Mouse (Mus musculus) left cerebral cortex, adult 18-20 months (tissue): Measurements from ENCODE around the gene Efl1. TPM values are rescaled to one million over a fixed set of nuclear protein-coding genes. Genes with fewer than 3 reads are reported as not detected.
"Not testable (repeated sequence)": the region's sequence is repeated elsewhere in the genome, so short reads cannot be mapped to it uniquely, and the experiment has no call there.

ENCODE experiments used
- DNase-seq, 2 experiments: peaks; one replicate each; pipeline ENCODE4 v3.0.0; 2021 to 2022; ENCODE audit warnings: low spot score in 2 of 2, mixed read lengths in 1 of 2
- total RNA-seq, 2 experiments: library from RNA; stranded (reverse); gene quantifications; 2 replicates each; pipeline ENCODE4 v1.2.3; 2021

Efl1 gene
- total RNA-seq, 2 experiments from 2014 or later = 14.5 to 17.0 TPM

DNA sequence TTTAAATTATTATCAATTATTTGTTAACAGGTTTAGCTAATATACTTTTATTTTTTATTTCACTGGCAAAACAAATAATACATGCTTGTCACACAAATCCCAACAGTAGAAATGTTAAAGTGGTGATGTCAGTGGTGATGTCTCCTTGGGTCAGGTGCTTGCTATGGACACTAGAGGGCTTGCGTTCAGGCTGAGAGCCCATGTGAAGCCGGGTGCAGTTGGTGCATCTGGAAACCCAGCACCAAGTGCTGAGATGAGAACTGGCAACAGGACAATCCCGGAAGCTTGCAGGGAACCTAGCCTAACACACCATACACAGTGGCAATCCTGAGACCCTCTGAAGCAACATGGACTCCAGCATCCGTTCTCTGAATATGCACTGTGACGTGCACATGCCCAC, 70.9 kb downstream of the Efl1 start:
- DNase-seq = no peak

DNA sequence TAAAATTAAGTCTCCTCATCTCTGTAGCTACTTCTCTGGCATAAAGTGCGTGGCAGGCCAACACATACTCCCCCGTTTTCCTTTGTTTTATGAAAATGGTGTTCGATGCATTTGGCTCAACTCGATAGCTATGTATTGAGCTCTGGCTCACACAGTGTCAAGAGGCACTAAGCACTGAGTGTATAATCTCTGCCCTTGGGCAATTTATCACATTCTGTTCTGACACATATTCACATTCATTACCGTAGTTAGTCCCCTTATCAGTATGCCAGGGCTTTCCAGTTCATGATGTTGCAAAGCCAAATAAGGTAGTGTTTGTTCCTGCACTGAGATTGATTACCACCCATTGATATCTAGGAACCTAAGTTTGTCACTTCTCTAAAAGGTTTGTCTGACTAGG, 71.3 kb downstream of the Efl1 start:
- DNase-seq = no peak

- no peak for DNase-seq
Observed at GRCm38 (mm10) chr7:82720501-82720900, 72.1 kb downstream of the Efl1 start.

GRCm38 (mm10) chr7:82720906-82721305, 72.5 kb downstream of the Efl1 start:
- DNase-seq = no peak

GRCm38 (mm10) chr7:82722486-82723123, 74.2 kb downstream of the Efl1 start:
- DNase-seq = no peak

DNA sequence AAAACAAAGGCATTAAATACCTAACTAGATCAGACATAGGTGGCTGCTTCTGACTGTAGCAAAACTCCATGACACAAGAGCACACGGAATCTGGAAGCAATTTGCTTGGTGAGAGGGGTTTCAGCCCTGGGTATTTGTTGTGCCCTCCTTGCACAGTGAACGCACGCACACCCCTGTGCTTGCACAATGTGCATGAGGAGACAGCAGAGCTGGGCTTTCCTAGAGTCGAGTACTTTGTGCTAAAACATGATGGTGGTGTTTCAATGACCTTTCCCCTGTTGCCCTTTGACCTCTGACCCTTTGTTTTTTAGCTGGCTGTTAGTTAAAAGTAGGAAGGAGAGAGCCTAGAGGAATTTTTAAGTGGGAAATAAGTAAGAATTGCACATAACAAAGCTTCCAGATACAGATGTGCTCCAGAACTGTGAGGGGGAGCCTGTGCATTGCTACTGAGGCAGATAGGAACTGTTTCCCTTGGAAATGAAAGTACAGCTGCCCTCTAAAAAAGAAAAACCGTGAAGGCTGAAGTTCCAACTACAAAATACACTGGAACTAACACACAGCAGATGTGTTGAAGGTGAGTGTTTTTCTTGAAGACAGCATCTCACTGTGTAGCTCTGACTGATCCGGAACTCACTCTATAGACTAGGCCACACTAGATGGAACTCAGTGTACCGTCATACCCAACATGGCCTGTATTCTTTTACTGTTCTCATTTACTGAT, 74.9 kb downstream of the Efl1 start:
- DNase-seq = no peak

- no peak for DNase-seq
Observed at GRCm38 (mm10) chr7:82724491-82724890, 76.1 kb downstream of the Efl1 start.

DNA sequence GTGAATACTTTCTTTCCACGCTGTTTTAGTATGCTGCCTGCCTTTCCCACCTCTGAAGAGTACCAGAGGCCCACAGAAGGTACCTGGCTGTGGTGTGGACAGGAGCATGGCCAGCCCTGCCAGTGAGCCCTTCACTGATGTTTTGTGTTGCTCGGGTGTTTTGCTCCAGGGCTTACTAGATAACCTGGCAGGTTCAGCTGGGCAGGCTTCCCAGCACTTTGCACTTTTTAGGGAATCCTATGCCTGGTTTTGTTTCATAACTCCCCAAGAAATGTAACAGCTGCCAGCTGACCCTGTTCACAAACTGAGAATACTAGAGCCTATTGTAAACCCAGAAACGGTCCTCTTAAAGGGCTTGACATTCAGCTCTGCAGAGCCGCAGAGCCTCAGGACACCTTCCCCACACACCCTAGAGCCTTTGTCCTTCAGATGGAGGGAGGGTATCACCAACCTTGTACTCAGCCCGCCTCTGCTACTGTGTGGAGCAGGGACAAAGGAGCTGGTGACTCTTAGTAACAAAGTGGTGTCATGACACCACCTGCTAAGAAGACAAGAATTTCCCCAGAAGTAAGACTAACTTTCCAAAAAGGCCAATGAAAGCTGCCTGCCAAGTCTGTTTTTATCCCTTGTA, 76.7 kb downstream of the Efl1 start:
- DNase-seq = no peak

- DNase-seq = no peak
Observed at GRCm38 (mm10) chr7:82725741-82726450, 77.5 kb downstream of the Efl1 start.

DNA sequence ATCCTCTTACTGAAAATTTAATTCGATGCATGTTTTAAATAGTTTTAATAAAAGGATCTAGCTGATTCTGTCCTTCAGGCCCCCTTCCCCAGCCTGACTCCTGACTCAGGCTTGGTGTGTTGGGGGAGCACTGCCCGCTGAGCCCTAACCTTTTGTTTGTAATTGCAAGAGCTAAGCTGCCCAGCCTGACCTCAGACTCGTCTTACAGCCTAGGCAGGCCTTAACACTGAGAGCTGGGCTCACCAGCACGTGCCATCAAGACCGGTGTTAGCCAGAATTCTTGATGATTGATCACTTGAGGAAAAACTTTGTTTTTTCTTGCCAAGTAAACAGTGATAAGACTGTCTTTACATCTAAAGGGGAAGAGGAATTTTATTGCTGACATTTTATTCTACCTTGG, 78.7 kb downstream of the Efl1 start:
- DNase-seq = no peak

GRCm38 (mm10) chr7:82729009-82729408, 80.6 kb downstream of the Efl1 start:
- not testable (repeated sequence) for DNase-seq

DNA sequence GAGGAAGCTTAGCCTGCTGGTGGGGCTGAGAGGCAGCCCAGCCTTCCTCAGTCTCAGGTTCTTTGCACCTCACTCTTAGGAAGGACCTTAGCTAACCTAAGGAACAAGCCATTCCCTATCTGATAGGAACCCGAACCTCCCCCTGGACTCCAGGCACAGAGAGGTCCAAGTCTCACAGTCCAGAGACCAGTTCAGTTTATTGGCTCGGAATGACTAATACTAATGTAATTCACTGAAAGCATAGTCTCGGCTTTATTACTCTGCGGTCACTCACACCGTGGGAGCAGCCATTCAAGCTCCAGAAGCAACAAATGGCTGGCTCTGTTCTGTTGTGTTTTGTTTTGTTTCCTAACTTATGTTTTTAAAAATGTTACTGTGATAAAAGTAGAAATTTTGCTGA, 84.7 kb downstream of the Efl1 start:
- no peak for DNase-seq

DNA sequence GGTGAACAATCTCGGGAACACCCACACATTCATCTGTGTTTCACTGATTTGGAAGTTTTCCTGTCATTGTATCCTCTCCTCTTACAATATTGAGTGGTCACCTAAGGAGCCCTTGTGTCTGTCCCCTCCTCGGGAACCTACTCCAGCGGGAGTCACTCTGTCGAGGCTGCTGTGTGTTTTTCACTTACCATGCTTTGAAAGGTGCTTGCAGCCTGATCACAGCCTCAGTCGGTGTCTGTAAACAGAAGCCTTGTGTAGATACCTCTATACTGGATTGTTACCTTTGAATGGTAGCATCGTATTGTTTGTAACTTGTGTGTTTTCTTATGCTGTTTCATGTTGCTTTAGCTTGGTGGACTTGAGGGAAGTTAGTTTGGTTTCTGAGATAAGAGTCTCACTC, 85.6 kb downstream of the Efl1 start:
- DNase-seq = no peak

GRCm38 (mm10) chr7:82734748-82735600, 86.6 kb downstream of the Efl1 start:
- DNase-seq = no peak

- DNase-seq = peak; percentile 30 to 50
Observed at GRCm38 (mm10) chr7:82743116-82743765, 94.8 kb downstream of the Efl1 start.

- no peak for DNase-seq
Observed at GRCm38 (mm10) chr7:82744167-82744715, 95.8 kb downstream of the Efl1 start.

DNA sequence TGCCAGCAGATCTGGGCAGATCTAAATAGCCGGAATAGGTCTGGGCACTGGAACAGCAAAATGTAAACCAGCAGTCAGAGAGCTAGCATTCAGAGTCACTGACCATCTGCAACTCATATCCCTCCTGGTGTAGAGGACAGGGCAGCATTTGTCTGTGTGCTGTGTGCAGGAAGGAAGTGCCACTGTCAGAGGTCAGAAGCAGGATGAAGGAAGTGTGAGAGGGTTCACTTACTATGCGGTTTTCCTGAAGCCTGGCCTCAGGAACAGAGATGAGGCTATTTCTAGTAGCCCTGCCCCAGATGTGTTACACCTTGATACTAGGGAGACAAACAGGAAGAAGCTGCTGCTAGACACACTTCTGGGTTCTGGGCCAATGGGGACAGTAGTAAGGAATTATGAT, 100.4 kb downstream of the Efl1 start:
- DNase-seq = no peak

DNA sequence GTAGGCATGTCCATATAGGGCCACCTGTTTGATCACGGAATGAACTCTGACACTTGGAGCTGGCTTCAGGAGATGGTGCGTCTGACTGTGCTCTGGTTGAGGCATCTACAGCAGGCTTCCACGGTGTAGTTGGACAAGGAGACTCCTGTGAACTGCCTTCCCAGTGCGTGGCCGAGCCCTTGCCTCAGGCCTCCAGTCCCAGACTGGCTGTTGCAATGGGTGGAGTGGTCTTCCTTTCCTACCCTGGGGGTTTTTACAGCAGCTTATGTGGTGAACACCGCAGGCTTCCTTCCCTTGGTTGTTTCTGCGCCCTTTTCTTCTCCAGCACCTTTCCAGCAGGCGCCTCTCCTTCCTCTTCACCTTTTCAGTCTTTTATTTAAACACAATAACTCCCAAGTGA, 100.8 kb downstream of the Efl1 start:
- DNase-seq = no peak

- DNase-seq = no peak
Observed at GRCm38 (mm10) chr7:82752171-82753085, 104.0 kb downstream of the Efl1 start.
